In genomic region chr5:123669991-123670799, GRCm38 (mm10) we compare ENCODE assay signal across 8 mouse cellular contexts. TPM values are rescaled to one million over a fixed set of nuclear protein-coding genes. Genes with fewer than 3 reads are reported as not detected.
A peak's percentile ranks its signal among the peaks of the same experiment; 100 is the strongest.
DNase-seq lines count a peak whose midpoint lies in the region; ATAC-seq and TF ChIP-seq lines count a peak whose summit lies in the region.

No protein-coding gene starts in this region.

- peak overlapping the region; percentile 35 for H3K4me2 ChIP-seq in heart, embryonic 15.5 days
- H3K4me2 ChIP-seq in kidney, embryonic 16.5 days (replicated peaks; ENCODE audit: low read depth, low read length) = peak overlapping the region; percentile 28

- H3K27me3 ChIP-seq in heart, embryonic 15.5 days = no peaks in the 10 kb centered on the region
- no peaks in the 10 kb centered on the region for H3K27me3 ChIP-seq in testis, adult 2 months (ENCODE audit: control insufficient read depth, insufficient read depth, low read length)
- no peaks in the 10 kb centered on the region for H3K27me3 ChIP-seq in kidney, embryonic 16.5 days (ENCODE audit: insufficient read depth, low read length)

- no peak for TF ChIP-seq POLR2A in testis, adult 2 months (IDR thresholded peaks at IDR 0.05; ENCODE audit: control insufficient read depth, low read depth, low read length)

- no peak for TF ChIP-seq CTCF in testis, adult 2 months (IDR thresholded peaks at IDR 0.05; ENCODE audit: control insufficient read depth, insufficient read depth, insufficient replicate concordance, low read depth, low read length)

- no peak overlapping the region for H3K4me3 ChIP-seq in heart, embryonic 15.5 days
- H3K4me3 ChIP-seq in testis, adult 2 months (ENCODE audit: control insufficient read depth, low read depth, low read length) = peak overlapping the region; percentile 57
- H3K4me3 ChIP-seq in kidney, embryonic 16.5 days (ENCODE audit: low read length) = no peak overlapping the region; the same call in 1 of the 2 replicates

- no peaks in the 10 kb centered on the region for H3K36me3 ChIP-seq in heart, embryonic 15.5 days
- no peaks in the 10 kb centered on the region for H3K36me3 ChIP-seq in testis, adult 2 months (ENCODE audit: control insufficient read depth, insufficient read depth, low read length)
- H3K36me3 ChIP-seq in kidney, embryonic 16.5 days (ENCODE audit: insufficient read depth, low read length) = no peaks in the 10 kb centered on the region

- WGBS in heart, embryonic 15.5 days = 63% methylated on average over 9 of the region's 9 CpGs
- 60% methylated on average over 9 of the region's 9 CpGs for WGBS in kidney, embryonic 16.5 days

- ATAC-seq in heart, embryonic 15.5 days (replicated peaks; ENCODE audit: insufficient number of reproducible peaks, insufficient read depth, low FRiP score, low read depth) = no peak
- no peak for ATAC-seq in kidney, embryonic 16.5 days (ENCODE audit: low FRiP score, low TSS enrichment)
- no peak for ATAC-seq in CD4-positive, CD25-positive, alpha-beta regulatory T cell, adult 4 months

- no peak for DNase-seq in heart, adult 9 months (ENCODE audit: low spot score in 2 of 2)
- DNase-seq in testis, postnatal 10 days (ENCODE audit: low spot score) = no peak
- no peak for DNase-seq in embryo, embryonic 11 days
- DNase-seq in gastrocnemius, adult 8-10 months (ENCODE audit: low spot score in 2 of 2) = no peak

- H3K4me1 ChIP-seq in heart, embryonic 15.5 days (replicated peaks) = peaks cover 55% of the 10 kb centered on the region
- peaks cover 6% of the 10 kb centered on the region for H3K4me1 ChIP-seq in testis, adult 2 months (ENCODE audit: control insufficient read depth, insufficient read depth, low read length)
- H3K4me1 ChIP-seq in kidney, embryonic 16.5 days (ENCODE audit: insufficient read depth, low read length) = peaks cover 19% of the 10 kb centered on the region

- H3K9ac ChIP-seq in heart, embryonic 15.5 days = no peak overlapping the region
- no peak overlapping the region for H3K9ac ChIP-seq in kidney, embryonic 16.5 days (replicated peaks; ENCODE audit: low read length)

- H3K9me3 ChIP-seq in heart, embryonic 15.5 days (replicated peaks) = no peaks in the 10 kb centered on the region
- H3K9me3 ChIP-seq in kidney, embryonic 16.5 days (ENCODE audit: low read length) = no peaks in the 10 kb centered on the region

- H3K27ac ChIP-seq in heart, embryonic 15.5 days = peak overlapping the region; percentile 63
- H3K27ac ChIP-seq in testis, adult 2 months (ENCODE audit: control insufficient read depth, insufficient read depth, low read depth, low read length) = peak overlapping the region; percentile 70
- peak overlapping the region; percentile 76 for H3K27ac ChIP-seq in kidney, embryonic 16.5 days (ENCODE audit: low read length)

RNA-seq across cellular contexts. Expression of gene Clip1, which starts 14.2 kb away (rescaled TPM):
- 51.9 and 53.5 TPM in 2 replicates for polyA plus RNA-seq in heart, embryonic 15.5 days (2015; fragmentation: Nextera tagmentation; extraction: Ambion mirVana)
- polyA plus RNA-seq in testis, adult 2 months (2012; rRNA removed) = 96.1 and 101 TPM in 2 replicates
- polyA plus RNA-seq in kidney, embryonic 16.5 days (2015; fragmentation: Nextera tagmentation; extraction: Ambion mirVana) = 30.1 and 30.5 TPM in 2 replicates
- polyA plus RNA-seq in CD4-positive, CD25-positive, alpha-beta regulatory T cell, adult 4 months (2017; shearing (Covaris generic)) = 10 to 100 TPM; 48.4 to 51.4 TPM
- total RNA-seq in gastrocnemius, adult 8-10 months (2022) = 100 to 1,000 TPM; 341 to 375 (median 357) TPM

RNA-seq across cellular contexts. Expression of gene Zcchc8, which starts 50.7 kb away (rescaled TPM):
- 54.5 and 59.7 TPM in 2 replicates for polyA plus RNA-seq in heart, embryonic 15.5 days (2015; fragmentation: Nextera tagmentation; extraction: Ambion mirVana)
- 49.2 and 54.8 TPM in 2 replicates for polyA plus RNA-seq in testis, adult 2 months (2012; rRNA removed)
- 69.3 and 78.6 TPM in 2 replicates for polyA plus RNA-seq in kidney, embryonic 16.5 days (2015; fragmentation: Nextera tagmentation; extraction: Ambion mirVana)
- polyA plus RNA-seq in CD4-positive, CD25-positive, alpha-beta regulatory T cell, adult 4 months (2017; shearing (Covaris generic)) = 10 to 100 TPM; 55.3 to 67.5 TPM
- 10 to 100 TPM in 3 of 4 experiments, 1 to 10 TPM in 1; 10.0 to 15.4 (median 11.6) TPM for total RNA-seq in gastrocnemius, adult 8-10 months (2022)
